22 mouse cellular contexts compared by ENCODE assay signal in the genomic region with DNA sequence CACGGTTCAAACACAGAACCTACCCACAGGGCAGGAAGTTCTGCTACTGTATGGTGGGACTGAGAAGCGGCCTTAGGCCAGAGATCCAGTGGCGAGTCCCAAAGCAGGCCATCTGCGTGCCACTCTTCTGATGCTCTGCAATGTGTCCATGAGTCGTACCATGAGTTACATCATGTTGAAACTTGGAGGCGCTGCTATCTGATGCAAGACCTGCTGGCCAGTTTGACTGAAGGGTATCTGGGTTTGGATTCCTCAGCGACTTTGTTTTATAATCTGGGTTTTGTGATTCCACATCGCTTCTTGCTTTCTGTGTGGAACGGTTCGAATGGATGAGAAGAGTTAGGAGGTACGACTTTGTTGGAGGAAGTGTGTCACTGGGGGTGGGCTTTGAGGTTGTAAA. TPM values are rescaled to one million over a fixed set of nuclear protein-coding genes. Genes with fewer than 3 reads are reported as not detected.
"Had no signal": no experiment of that assay in that cellular context is flagged by ENCODE, and none has a peak within 500 bp of the region (broad histone marks: within the 10 kb centered on the region; RNA-seq: fewer than 3 reads in every experiment).

No protein-coding gene starts in this region.

- H3K27ac ChIP-seq: layer of hippocampus, adult 2 months; limb, embryonic 12.5 days; liver, embryonic 15.5 days; midbrain, embryonic 12.5 days; neural tube, embryonic 15.5 days; stomach, postnatal 0 days had no signal

- DNase-seq: kidney, adult 9 months; kidney, postnatal 10 days; kidney, postnatal 4 days; lung, adult 2 months; lung, postnatal 10 days; lung, postnatal 4 days; right cerebral cortex, adult 18-20 months; right cerebral cortex, postnatal 25 days; thymus, adult 2 months; thymus, postnatal 25 days had no signal

- H3K4me3 ChIP-seq: layer of hippocampus, adult 2 months; limb, embryonic 12.5 days; liver, embryonic 15.5 days; megakaryocyte, embryonic 14.5 days; midbrain, embryonic 12.5 days; neural tube, embryonic 15.5 days had no signal

- H3K9ac ChIP-seq: limb, embryonic 12.5 days; liver, embryonic 15.5 days; midbrain, embryonic 12.5 days; neural tube, embryonic 15.5 days had no signal

- H3K36me3 ChIP-seq: liver, embryonic 15.5 days; midbrain, embryonic 12.5 days; neural tube, embryonic 15.5 days had no signal

- H3K4me1 ChIP-seq: limb, embryonic 12.5 days; liver, embryonic 15.5 days; midbrain, embryonic 12.5 days had no signal

- H3K27me3 ChIP-seq: limb, embryonic 12.5 days; liver, embryonic 15.5 days; megakaryocyte, embryonic 14.5 days; midbrain, embryonic 12.5 days; neural tube, embryonic 15.5 days had no signal

- ATAC-seq: intestine, postnatal 0 days had no signal

RNA-seq across cellular contexts. Expression of gene Gtf2a1l, which starts 23.2 kb away (rescaled TPM):
- total RNA-seq: layer of hippocampus, adult 2 months; liver, adult 2 months; midbrain, postnatal 0 days had no signal
- polyA plus RNA-seq: intestine, postnatal 0 days; limb, embryonic 12.5 days; liver, adult 2 months; liver, embryonic 15.5 days; lung, adult 2 months; small intestine, adult 2 months; stomach, postnatal 0 days; urinary bladder, adult 2 months had no signal
